Mouse (Mus musculus) ES-Bruce4 (cell line): ENCODE data around the gene Cux1.

Source experiments
- CTCF ChIP-seq: IDR thresholded peaks from one replicate; pipeline ENCODE4 v1.8.1; 2011; ENCODE audit warnings: low read depth, low read length
- EP300 ChIP-seq: IDR thresholded peaks from 2 replicates; pipeline ENCODE4 v1.6.1; 2011; ENCODE audit warnings: low read depth, low read length; ENCODE audit not compliant: insufficient read depth
- POLR2A ChIP-seq: IDR thresholded peaks from one replicate; pipeline ENCODE4 v1.8.1; 2011; ENCODE audit warnings: low read length; ENCODE audit not compliant: insufficient read depth

DNA sequence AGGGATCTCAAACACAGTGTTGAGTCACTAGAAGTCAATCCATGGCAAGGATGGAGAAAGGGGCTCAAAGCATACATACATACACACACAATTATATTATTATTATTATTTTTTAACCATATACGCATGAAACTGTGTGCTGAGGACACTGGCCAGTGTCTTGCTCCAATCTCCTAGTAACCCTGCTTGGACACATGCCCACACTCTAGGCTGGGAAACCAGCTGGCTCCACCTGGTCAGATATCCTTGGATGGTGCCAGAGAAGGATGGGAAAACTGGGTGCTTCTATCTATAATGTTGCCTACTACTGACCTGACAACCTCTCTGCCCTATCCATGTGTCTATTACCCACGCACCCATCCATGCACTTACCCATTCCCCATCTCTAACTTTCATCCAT is 275.7 kb downstream of the Cux1 start:
- TF ChIP-seq POLR2A (no peak), CTCF (no peak), EP300 (no peak)
